Mouse (Mus musculus): ENCODE measurements around the gene Ncor1. TPM values are rescaled to one million over a fixed set of nuclear protein-coding genes. Genes with fewer than 3 reads are reported as not detected.

Ncor1 gene
- polyA plus RNA-seq, 1 experiment from 2014 or later, result 150 TPM

GRCm38 (mm10) chr11:62458780-62459179 lies 439 bp upstream of the Ncor1 start:
- Histone ChIP-seq H3K9me3 (ENCODE audit: control insufficient read depth, low read length) (no peaks in the 10 kb centered on the region), H3K4me2 (ENCODE audit: low read length) (peak overlapping the region; percentile 93), H3K4me3 (ENCODE audit: control insufficient read depth in 1 of 2, insufficient read depth in 1 of 2, low read depth in 1 of 2, low read length in 2 of 2) (peak overlapping the region; percentile 96 to 98), H3K27ac (replicated peaks in 1 of 2; ENCODE audit: control insufficient read depth in 1 of 2, insufficient read depth in 1 of 2, low read depth in 2 of 2, low read length in 2 of 2) (peak overlapping the region; percentile 98 to 100), H3K4me1 (ENCODE audit: control insufficient read depth in 2 of 2, insufficient read depth in 2 of 2, low read length in 2 of 2) (peaks cover 0 to 14% of the 10 kb centered on the region in 2 experiments; a peak in 2 of 4 replicates), H3K27me3 (ENCODE audit: control insufficient read depth, insufficient read depth, low read length) (no peaks in the 10 kb centered on the region), H3K36me3 (ENCODE audit: control insufficient read depth, insufficient read depth, low read length) (no peaks in the 10 kb centered on the region), H3K9ac (ENCODE audit: low read length) (peak overlapping the region; percentile 99)
- under 1% methylated on average over 9 of the region's 9 CpGs for WGBS
- ATAC-seq (ENCODE audit: insufficient number of reproducible peaks, insufficient read depth, low FRiP score, low read depth), result no peak

DNA sequence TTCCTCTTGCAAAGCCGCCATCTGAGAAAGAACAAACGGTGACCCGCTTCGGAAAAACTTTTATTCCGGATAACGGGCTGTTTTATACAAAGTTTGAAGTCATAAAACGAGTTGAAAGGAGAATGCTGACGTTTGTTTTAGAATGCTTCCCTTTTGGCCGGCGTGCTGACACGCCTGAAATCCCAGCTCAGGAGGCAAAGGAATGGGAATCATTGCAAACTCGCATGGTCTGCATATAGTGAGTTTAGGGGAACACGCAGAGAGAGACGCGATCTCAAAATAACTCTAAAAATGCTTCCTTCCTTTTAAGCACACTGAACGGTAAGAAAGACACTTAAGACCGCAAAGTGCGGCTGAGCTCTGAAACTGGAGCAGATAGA lies 460 bp downstream of the Ncor1 start:
- WGBS, result under 1% methylated on average over 18 of the region's 18 CpGs
- Histone ChIP-seq H3K27me3 (ENCODE audit: control insufficient read depth, insufficient read depth, low read length) (no peaks in the 10 kb centered on the region), H3K4me3 (ENCODE audit: control insufficient read depth in 1 of 2, insufficient read depth in 1 of 2, low read depth in 1 of 2, low read length in 2 of 2) (peak overlapping the region; percentile 96 to 98), H3K4me1 (ENCODE audit: control insufficient read depth in 2 of 2, insufficient read depth in 2 of 2, low read length in 2 of 2) (peaks cover 0 to 14% of the 10 kb centered on the region in 2 experiments; a peak in 2 of 4 replicates), H3K9ac (ENCODE audit: low read length) (peak overlapping the region; percentile 99), H3K4me2 (ENCODE audit: low read length) (peak overlapping the region; percentile 93), H3K9me3 (ENCODE audit: control insufficient read depth, low read length) (no peaks in the 10 kb centered on the region), H3K27ac (replicated peaks in 1 of 2; ENCODE audit: control insufficient read depth in 1 of 2, insufficient read depth in 1 of 2, low read depth in 2 of 2, low read length in 2 of 2) (peak overlapping the region; percentile 98 to 100), H3K36me3 (ENCODE audit: control insufficient read depth, insufficient read depth, low read length) (no peaks in the 10 kb centered on the region)
- ATAC-seq (ENCODE audit: insufficient number of reproducible peaks, insufficient read depth, low FRiP score, low read depth), result no peak

- peak; percentile 93 for ATAC-seq (ENCODE audit: insufficient number of reproducible peaks, insufficient read depth, low FRiP score, low read depth)
- H3K4me2 ChIP-seq (ENCODE audit: low read length), result peak overlapping the region; percentile 93
- under 1% methylated on average over 60 of the region's 73 CpGs for WGBS
Measured at GRCm38 (mm10) chr11:62457241-62457890, 975 bp downstream of the Ncor1 start.

DNA sequence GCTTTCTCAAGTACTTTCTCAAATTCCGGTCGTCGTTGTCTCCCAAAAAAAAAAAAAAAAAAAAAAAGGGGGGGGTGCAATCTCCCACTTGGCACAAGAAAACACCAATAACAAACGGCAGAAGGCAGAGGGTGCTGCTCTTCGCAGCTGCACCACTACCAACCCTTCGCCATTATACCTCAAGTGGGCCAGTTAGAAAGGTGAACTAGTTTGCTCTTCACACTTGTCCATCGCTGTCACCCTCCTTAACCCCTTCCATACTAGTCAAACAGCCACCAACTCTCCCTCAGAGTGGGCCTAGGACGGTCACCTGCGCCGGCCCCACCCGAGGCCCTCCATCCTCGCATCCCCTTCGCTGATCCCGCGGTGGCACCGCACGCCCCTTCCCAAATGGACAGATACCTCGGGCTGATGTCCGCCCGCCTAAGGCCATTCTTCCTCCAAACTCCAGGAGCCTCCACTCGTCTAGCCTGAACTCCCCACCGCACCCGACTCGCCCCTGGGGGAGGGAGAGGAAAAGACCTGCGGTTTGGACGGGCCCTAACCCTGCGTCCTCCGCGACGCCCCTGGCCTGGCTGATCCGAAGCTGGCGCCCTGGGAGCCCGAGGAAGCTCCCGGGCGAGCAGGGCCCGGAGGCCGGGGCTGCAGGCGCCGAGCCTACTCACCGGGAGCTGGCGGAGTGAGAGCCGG lies 1.7 kb downstream of the Ncor1 start:
- Histone ChIP-seq H3K4me2 (ENCODE audit: low read length) (peak overlapping the region; percentile 93), H3K9me3 (ENCODE audit: control insufficient read depth, low read length) (no peaks in the 10 kb centered on the region), H3K9ac (ENCODE audit: low read length) (peak overlapping the region; percentile 99), H3K4me1 (ENCODE audit: control insufficient read depth in 2 of 2, insufficient read depth in 2 of 2, low read length in 2 of 2) (peaks cover 0 to 14% of the 10 kb centered on the region in 2 experiments; a peak in 2 of 4 replicates), H3K27ac (replicated peaks in 1 of 2; ENCODE audit: control insufficient read depth in 1 of 2, insufficient read depth in 1 of 2, low read depth in 2 of 2, low read length in 2 of 2) (peak overlapping the region; percentile 98 to 100), H3K36me3 (ENCODE audit: control insufficient read depth, insufficient read depth, low read length) (no peaks in the 10 kb centered on the region), H3K27me3 (ENCODE audit: control insufficient read depth, insufficient read depth, low read length) (no peaks in the 10 kb centered on the region), H3K4me3 (ENCODE audit: control insufficient read depth in 1 of 2, insufficient read depth in 1 of 2, low read depth in 1 of 2, low read length in 2 of 2) (peak overlapping the region; percentile 96 to 98)
- under 1% methylated on average over 39 of the region's 42 CpGs for WGBS
- peak; percentile 77 for ATAC-seq (ENCODE audit: insufficient number of reproducible peaks, insufficient read depth, low FRiP score, low read depth)

More at GRCm38 (mm10) chr11:62457241-62457890, 975 bp downstream of the Ncor1 start:
- Histone ChIP-seq H3K36me3 (ENCODE audit: control insufficient read depth, insufficient read depth, low read length) (no peaks in the 10 kb centered on the region), H3K4me1 (ENCODE audit: control insufficient read depth in 2 of 2, insufficient read depth in 2 of 2, low read length in 2 of 2) (peaks cover 0 to 14% of the 10 kb centered on the region in 2 experiments; a peak in 2 of 4 replicates), H3K9ac (ENCODE audit: low read length) (peak overlapping the region; percentile 99), H3K27ac (replicated peaks in 1 of 2; ENCODE audit: control insufficient read depth in 1 of 2, insufficient read depth in 1 of 2, low read depth in 2 of 2, low read length in 2 of 2) (peak overlapping the region; percentile 98 to 100), H3K9me3 (ENCODE audit: control insufficient read depth, low read length) (no peaks in the 10 kb centered on the region), H3K27me3 (ENCODE audit: control insufficient read depth, insufficient read depth, low read length) (no peaks in the 10 kb centered on the region), H3K4me3 (ENCODE audit: control insufficient read depth in 1 of 2, insufficient read depth in 1 of 2, low read depth in 1 of 2, low read length in 2 of 2) (peak overlapping the region; percentile 96 to 98)

- Histone ChIP-seq H3K4me1 (ENCODE audit: control insufficient read depth in 2 of 2, insufficient read depth in 2 of 2, low read length in 2 of 2) (peaks cover 0 to 14% of the 10 kb centered on the region in 2 experiments; a peak in 2 of 4 replicates), H3K9ac (ENCODE audit: low read length) (peak overlapping the region; percentile 99), H3K4me2 (ENCODE audit: low read length) (peak overlapping the region; percentile 93), H3K27ac (replicated peaks in 1 of 2; ENCODE audit: control insufficient read depth in 1 of 2, insufficient read depth in 1 of 2, low read depth in 2 of 2, low read length in 2 of 2) (peak overlapping the region; percentile 98 to 100; a peak in 3 of 4 replicates), H3K27me3 (ENCODE audit: control insufficient read depth, insufficient read depth, low read length) (no peaks in the 10 kb centered on the region), H3K9me3 (ENCODE audit: control insufficient read depth, low read length) (no peaks in the 10 kb centered on the region), H3K4me3 (ENCODE audit: control insufficient read depth in 1 of 2, insufficient read depth in 1 of 2, low read depth in 1 of 2, low read length in 2 of 2) (peak overlapping the region; percentile 96 to 98), H3K36me3 (ENCODE audit: control insufficient read depth, insufficient read depth, low read length) (no peaks in the 10 kb centered on the region)
- ATAC-seq (ENCODE audit: insufficient number of reproducible peaks, insufficient read depth, low FRiP score, low read depth), result no peak
- WGBS, result 6% methylated on average over 3 of the region's 3 CpGs
Measured at GRCm38 (mm10) chr11:62456021-62456482, 2.3 kb downstream of the Ncor1 start.

GRCm38 (mm10) chr11:62455193-62455592 lies 3.1 kb downstream of the Ncor1 start:
- Histone ChIP-seq H3K9me3 (ENCODE audit: control insufficient read depth, low read length) (no peaks in the 10 kb centered on the region), H3K36me3 (ENCODE audit: control insufficient read depth, insufficient read depth, low read length) (0 out of 2 replicates have a peak, but pooled peaks cover 5% of the 10 kb centered on the region), H3K4me1 (ENCODE audit: control insufficient read depth in 2 of 2, insufficient read depth in 2 of 2, low read length in 2 of 2) (peaks cover 0 to 14% of the 10 kb centered on the region in 2 experiments; a peak in 2 of 4 replicates), H3K4me3 (ENCODE audit: control insufficient read depth in 1 of 2, insufficient read depth in 1 of 2, low read depth in 1 of 2, low read length in 2 of 2) (peak overlapping the region in 1 of 2 experiments; percentile 98; a peak in 1 of 4 replicates), H3K27me3 (ENCODE audit: control insufficient read depth, insufficient read depth, low read length) (no peaks in the 10 kb centered on the region), H3K4me2 (ENCODE audit: low read length) (peak overlapping the region; percentile 93), H3K27ac (replicated peaks in 1 of 2; ENCODE audit: control insufficient read depth in 1 of 2, insufficient read depth in 1 of 2, low read depth in 2 of 2, low read length in 2 of 2) (no peak overlapping the region), H3K9ac (ENCODE audit: low read length) (no peak overlapping the region)
- ATAC-seq (ENCODE audit: insufficient number of reproducible peaks, insufficient read depth, low FRiP score, low read depth), result no peak
- 51% methylated on average over 1 of the region's 1 CpGs for WGBS

- ATAC-seq (ENCODE audit: insufficient number of reproducible peaks, insufficient read depth, low FRiP score, low read depth), result no peak
- Histone ChIP-seq H3K27ac (replicated peaks in 1 of 2; ENCODE audit: control insufficient read depth in 1 of 2, insufficient read depth in 1 of 2, low read depth in 2 of 2, low read length in 2 of 2) (no peak overlapping the region), H3K27me3 (ENCODE audit: control insufficient read depth, insufficient read depth, low read length) (no peaks in the 10 kb centered on the region), H3K9me3 (ENCODE audit: control insufficient read depth, low read length) (no peaks in the 10 kb centered on the region), H3K4me3 (ENCODE audit: control insufficient read depth in 1 of 2, insufficient read depth in 1 of 2, low read depth in 1 of 2, low read length in 2 of 2) (no peak overlapping the region), H3K4me1 (ENCODE audit: control insufficient read depth in 2 of 2, insufficient read depth in 2 of 2, low read length in 2 of 2) (no peaks in the 10 kb centered on the region), H3K36me3 (ENCODE audit: control insufficient read depth, insufficient read depth, low read length) (peaks cover 15% of the 10 kb centered on the region; the same call in 1 of the 2 replicates), H3K4me2 (ENCODE audit: low read length) (no peak overlapping the region), H3K9ac (ENCODE audit: low read length) (no peak overlapping the region)
- 88% methylated on average over 6 of the region's 6 CpGs for WGBS
Measured at GRCm38 (mm10) chr11:62448971-62449370, 9.4 kb downstream of the Ncor1 start.

Data from heart, embryonic 14.5 days (tissue).